Mouse (Mus musculus): ENCODE measurements at regions not wholly inside any gene's neighbourhood (a gene's known extent, or its start where the extent isn't known, plus 50 kb on each side); places are given as distances from the start of the nearest gene placed in this dataset.

DNA sequence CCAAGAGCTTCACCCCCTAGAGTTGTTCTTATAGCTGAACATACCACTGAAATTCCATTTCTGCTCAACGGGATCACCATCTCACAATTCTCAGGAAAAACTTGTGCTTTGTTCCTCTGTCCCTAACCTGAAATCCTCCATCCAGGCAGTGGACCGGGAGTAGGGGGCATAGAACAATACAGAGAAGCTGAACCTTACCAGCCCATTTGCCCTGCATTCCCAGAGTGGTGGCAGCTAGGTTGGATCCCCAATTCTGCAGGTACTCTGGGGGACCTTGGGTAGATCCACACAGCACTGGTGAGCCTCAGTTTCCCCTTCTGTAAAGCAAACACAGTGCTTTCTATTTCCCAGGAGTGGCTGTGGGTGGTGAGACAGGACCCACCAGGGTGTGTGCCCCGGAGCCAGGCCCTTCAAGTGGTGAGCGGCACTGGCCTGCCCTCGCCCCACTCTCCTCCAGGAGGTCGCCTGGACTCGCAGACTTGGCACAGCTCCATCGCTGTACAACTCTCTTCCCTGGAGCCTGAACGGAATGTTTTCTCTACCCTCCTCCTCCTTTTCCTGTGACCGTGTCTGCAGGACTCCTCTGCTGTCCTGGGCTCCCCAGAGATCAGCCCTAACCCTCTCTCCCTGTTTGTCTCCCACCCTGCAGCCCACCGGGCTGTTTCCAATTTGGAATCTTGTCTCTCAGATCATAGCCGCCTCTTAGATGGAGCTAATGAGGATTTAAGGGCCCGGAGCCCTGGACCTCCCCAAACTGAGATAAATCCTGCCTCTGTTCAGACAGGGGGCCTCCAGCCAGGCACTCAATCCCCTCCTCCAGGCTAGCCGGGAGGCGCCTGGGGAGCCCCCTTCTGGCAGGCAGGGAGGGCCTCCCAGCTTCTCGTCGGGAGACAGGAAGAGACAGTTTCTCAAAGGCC lies 52.3 kb upstream of the Cux1 start:
- H3K4me1 ChIP-seq, result peaks cover 15% of the 10 kb centered on the region
- no peaks in the 10 kb centered on the region for H3K36me3 ChIP-seq
- 0 out of 2 replicates have a peak overlapping the region, but pooled peaks have one; percentile 43 for H3K9ac ChIP-seq (replicated peaks)
- H3K27me3 ChIP-seq, result peaks cover 60% of the 10 kb centered on the region
- ATAC-seq (ENCODE audit: low FRiP score, low read depth), result no peak
- H3K27ac ChIP-seq (replicated peaks), result no peak overlapping the region
- WGBS, result 14% methylated on average over 17 of the region's 17 CpGs
- peak overlapping the region; percentile 23 for H3K4me2 ChIP-seq (replicated peaks)
- no peak overlapping the region for H3K4me3 ChIP-seq
- H3K9me3 ChIP-seq, result no peaks in the 10 kb centered on the region

DNA sequence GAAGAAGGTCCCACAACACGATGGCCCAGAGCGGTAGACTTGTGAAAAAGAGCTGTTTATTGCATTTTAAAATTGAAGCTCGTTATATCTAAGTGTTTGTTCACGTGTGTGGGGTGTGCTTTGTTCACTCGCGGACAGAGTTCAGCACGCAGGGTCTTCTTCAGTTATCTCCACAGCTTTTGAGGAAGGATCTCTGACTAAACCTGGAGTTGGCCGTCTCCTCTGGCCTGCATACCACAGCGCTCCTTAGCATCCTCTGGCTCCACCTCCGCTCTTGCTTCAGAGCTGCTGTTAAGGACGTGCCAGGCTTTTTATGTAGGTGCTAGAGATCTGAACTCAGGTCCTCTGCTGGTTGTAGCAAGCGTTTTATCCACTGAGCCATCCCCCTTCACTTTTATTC lies 52.9 kb upstream of the Cux1 start:
- peaks cover 15% of the 10 kb centered on the region for H3K4me1 ChIP-seq
- WGBS, result 26% methylated on average over 12 of the region's 12 CpGs
- H3K27ac ChIP-seq (replicated peaks), result no peak overlapping the region
- H3K36me3 ChIP-seq, result no peaks in the 10 kb centered on the region
- H3K9me3 ChIP-seq, result no peaks in the 10 kb centered on the region
- no peak for ATAC-seq (ENCODE audit: low FRiP score, low read depth)
- H3K27me3 ChIP-seq, result peaks cover 67% of the 10 kb centered on the region
- peak overlapping the region; percentile 23 for H3K4me2 ChIP-seq (replicated peaks)
- H3K4me3 ChIP-seq, result no peak overlapping the region
- H3K9ac ChIP-seq (replicated peaks), result 0 out of 2 replicates have a peak overlapping the region, but pooled peaks have one; percentile 43

DNA sequence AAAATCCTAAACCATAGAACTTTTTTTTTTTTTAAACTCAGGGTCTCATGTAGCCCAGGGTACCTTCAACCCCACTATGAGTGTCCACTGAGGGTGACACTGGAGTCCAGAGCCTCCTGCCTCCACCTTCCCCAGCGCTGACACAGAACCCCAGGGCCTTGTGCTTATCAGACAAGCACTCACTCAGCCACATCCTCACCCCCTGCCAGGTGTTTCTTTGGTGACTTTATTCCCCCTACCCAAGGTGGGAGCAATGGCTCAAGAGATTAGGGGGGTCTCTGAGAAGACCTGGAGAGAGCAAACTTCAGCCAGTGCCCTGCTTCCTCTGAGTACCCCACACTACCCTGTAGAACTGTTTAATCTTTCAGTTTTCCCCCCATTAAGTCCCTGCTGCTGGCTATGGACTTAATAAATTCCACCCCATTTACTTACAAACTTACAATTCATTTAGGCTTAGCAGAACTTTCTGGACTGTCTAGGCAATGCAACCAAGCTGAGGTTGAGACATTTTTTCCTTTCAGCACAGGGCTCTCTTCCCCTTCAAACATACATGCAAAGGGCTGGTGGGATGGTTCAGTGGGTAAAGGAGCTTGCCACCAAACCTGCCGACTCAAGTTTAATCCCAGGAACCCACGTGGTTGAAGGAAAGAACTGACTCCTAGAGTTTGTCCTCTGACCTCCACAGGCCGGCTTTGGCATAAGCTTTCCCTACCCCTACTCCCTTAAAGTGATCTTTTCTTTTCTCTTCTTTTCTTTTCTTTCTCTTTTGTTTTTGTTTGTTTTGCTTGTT lies 54.2 kb upstream of the Cux1 start:
- H3K4me2 ChIP-seq (replicated peaks), result no peak overlapping the region
- no peak overlapping the region for H3K9ac ChIP-seq (replicated peaks)
- H3K27me3 ChIP-seq, result peaks cover 68% of the 10 kb centered on the region
- H3K27ac ChIP-seq (replicated peaks), result no peak overlapping the region
- no peaks in the 10 kb centered on the region for H3K36me3 ChIP-seq
- peaks cover 15% of the 10 kb centered on the region for H3K4me1 ChIP-seq
- no peak for ATAC-seq (ENCODE audit: low FRiP score, low read depth)
- H3K9me3 ChIP-seq, result no peaks in the 10 kb centered on the region
- no peak overlapping the region for H3K4me3 ChIP-seq
- 27% methylated on average over 4 of the region's 4 CpGs for WGBS

DNA sequence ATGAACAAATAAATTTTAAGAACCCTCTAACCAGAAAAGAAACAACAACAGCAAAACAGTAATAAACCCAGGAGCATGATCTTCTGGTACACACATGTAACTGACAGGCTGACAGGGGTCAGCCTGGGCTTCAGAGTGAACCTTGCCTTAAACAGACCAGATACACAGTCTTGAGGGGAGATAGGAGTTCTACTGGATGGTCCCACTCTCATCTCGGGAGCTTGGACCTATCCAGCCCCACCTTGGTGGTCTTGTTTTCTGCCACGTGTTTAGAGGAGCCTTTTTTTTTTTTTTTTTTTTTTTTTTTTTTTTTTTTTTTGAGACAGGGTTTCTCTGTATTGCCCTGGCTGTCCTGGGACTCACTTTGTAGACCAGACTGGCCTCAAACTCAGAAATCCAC lies 54.9 kb upstream of the Cux1 start:
- 10% methylated on average over 2 of the region's 2 CpGs for WGBS
- peaks cover 67% of the 10 kb centered on the region for H3K27me3 ChIP-seq

DNA sequence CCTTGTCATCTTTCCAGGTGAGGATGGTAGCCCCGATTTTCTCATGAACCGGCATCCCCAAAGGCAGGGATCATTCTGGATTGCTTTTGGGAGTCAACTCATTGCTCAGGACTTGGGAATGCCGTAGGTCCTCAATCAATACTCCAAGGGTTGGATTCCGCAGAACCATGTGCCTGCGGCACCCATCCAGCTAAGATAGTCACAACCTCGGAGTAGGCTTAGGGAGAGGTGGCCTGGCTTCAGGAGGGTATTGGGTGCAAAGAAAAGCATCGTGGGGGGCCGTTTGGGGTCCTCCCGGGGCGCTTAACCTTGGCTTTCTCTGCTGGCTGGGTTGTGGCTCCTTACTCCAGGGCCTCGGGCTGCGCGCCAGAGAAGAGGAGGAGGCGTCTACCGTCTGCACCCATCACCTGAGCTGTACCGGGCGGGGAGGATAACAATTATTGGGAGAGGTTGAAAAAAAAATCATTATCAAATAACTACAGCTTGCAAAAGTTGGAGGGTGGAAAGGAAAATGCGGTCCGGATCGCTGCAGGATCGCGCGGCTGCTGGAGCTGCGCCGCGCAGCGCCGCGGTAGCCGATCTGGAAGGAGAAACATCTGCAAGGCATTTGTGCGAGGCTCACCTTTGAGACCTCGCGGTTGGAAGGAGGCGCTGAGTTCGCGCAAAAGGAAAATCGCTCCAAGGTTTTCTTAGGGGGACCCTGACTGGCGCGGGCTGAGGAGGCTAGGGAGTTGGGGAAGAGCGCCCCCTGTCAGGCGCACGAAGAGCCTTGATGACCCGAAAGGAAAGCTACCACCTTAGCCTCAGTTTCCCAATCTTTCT lies 55.6 kb upstream of the Cux1 start:
- H3K27ac ChIP-seq (replicated peaks), result no peak overlapping the region
- WGBS, result 4% methylated on average over 43 of the region's 43 CpGs

More for the DNA sequence above, 54.9 kb upstream of the Cux1 start:
- Histone ChIP-seq H3K27ac (replicated peaks) (no peak overlapping the region), H3K4me3 (no peak overlapping the region), H3K4me2 (replicated peaks) (no peak overlapping the region), H3K4me1 (peaks cover 15% of the 10 kb centered on the region), H3K9me3 (no peaks in the 10 kb centered on the region), H3K36me3 (no peaks in the 10 kb centered on the region), H3K9ac (replicated peaks) (no peak overlapping the region)
- ATAC-seq (ENCODE audit: low FRiP score, low read depth), result no peak

DNA sequence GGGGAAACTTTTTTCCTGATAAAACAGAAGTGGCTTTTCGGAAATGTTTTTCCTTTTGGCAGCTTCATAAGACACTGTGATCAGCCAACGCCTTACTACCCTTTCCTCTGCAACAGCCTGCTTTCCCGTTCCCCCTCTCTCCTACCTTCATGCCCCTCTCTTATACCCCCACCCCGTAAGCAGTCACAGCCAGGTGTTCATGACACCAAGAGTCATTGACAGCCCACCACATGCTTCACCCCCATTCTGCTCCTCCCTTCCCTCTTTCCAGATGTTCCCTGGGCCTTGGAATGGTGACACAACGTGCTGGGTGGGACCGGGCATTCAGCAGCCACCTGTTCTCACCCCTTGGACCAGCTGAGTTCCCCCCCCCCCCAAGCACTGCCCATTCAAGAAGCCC lies 56.5 kb upstream of the Cux1 start:
- H3K4me3 ChIP-seq, result no peak overlapping the region
- H3K27me3 ChIP-seq, result peaks cover 54% of the 10 kb centered on the region
- no peaks in the 10 kb centered on the region for H3K9me3 ChIP-seq
- peaks cover 15% of the 10 kb centered on the region for H3K4me1 ChIP-seq
- H3K4me2 ChIP-seq (replicated peaks), result no peak overlapping the region
- H3K36me3 ChIP-seq, result no peaks in the 10 kb centered on the region
- no peak overlapping the region for H3K27ac ChIP-seq (replicated peaks)
- ATAC-seq (ENCODE audit: low FRiP score, low read depth), result no peak
- WGBS, result 67% methylated on average over 6 of the region's 6 CpGs
- no peak overlapping the region for H3K9ac ChIP-seq (replicated peaks)

More for the DNA sequence above, 55.6 kb upstream of the Cux1 start:
- Histone ChIP-seq H3K36me3 (no peaks in the 10 kb centered on the region), H3K9me3 (no peaks in the 10 kb centered on the region), H3K27me3 (peaks cover 60% of the 10 kb centered on the region), H3K9ac (replicated peaks) (peak overlapping the region; percentile 39; the same call in 1 of the 2 replicates), H3K4me2 (replicated peaks) (peak overlapping the region; percentile 70), H3K4me1 (peaks cover 15% of the 10 kb centered on the region), H3K4me3 (peak overlapping the region; percentile 44)
- no peak for ATAC-seq (ENCODE audit: low FRiP score, low read depth)

DNA sequence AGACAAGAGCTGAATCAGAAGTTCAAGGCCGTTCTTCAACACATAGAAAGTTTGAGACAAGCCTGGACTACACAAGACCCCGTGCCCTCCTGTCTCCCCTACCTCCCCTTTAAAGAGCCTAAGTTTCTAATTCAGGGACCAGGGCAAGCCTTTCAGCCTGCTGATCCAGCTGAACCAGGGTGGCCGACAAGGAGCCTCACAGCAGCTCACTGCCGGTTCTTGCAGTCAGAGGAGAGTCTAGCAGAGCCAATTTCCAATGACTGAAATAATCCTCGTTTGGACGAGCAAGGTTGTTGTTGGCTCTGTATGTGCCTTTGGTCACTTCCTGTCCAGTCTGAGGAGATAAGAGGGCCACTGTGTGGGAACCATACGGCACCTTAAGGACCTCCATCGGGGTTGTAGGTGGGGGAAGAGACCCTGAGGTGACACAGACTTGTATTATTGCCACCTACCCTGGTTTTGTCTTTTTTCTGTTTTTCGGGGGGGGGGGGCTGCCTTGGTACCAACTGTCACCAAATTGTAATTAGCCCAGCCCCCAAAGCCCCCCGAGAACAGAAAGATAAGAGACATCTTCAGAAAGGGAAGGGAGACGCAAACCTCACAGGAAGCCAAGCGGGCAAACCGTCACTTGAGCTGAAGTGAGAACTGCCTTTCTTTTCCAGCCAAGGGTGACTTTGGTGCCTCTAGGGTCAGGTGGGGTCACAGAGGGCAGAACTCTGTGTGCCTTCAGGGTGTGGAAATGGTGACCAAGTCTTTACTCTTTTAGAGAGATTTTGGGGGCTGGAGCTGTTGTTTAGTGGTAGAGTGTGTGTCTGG lies 58.1 kb upstream of the Cux1 start:
- WGBS, result 70% methylated on average over 13 of the region's 13 CpGs
- peaks cover 5% of the 10 kb centered on the region for H3K4me1 ChIP-seq

DNA sequence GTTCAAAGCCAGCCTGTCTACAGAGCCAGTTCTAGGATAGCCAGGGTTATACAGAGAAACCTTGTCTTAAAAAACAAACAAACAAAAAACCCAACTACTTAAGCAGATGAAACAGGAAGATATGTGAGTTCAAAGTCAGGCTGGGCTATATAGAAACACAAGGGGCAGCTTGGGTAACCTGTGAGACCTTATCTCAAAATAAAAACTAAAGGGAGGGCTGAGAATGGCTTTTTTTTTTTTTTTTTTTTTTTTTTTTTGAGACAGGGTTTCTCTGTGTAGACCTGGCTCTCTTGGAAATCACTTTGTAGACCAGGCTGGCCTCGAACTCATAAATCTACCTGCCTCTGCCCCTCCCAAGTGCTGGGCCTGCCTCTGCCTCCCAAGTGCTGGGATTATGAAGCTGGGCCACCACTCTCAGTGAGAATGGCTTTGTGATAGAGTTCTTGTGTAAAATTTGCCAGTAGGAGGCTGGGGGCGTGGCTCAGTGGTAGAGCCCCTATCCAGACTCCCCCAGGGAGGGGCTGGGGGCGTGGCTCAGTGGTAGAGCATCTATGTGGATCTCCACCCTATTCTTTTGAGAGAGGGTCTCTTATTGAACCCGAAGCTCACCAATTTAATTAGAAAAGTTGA lies 59.0 kb upstream of the Cux1 start:
- Histone ChIP-seq H3K4me3 (no peak overlapping the region), H3K9ac (replicated peaks) (no peak overlapping the region), H3K4me2 (replicated peaks) (no peak overlapping the region), H3K27me3 (peaks cover 30% of the 10 kb centered on the region), H3K4me1 (peaks cover 5% of the 10 kb centered on the region; the same call in 1 of the 2 replicates), H3K9me3 (no peaks in the 10 kb centered on the region), H3K36me3 (no peaks in the 10 kb centered on the region), H3K27ac (replicated peaks) (no peak overlapping the region)
- 42% methylated on average over 4 of the region's 4 CpGs for WGBS
- ATAC-seq (ENCODE audit: low FRiP score, low read depth), result no peak

More for the DNA sequence above, 58.1 kb upstream of the Cux1 start:
- no peak overlapping the region for H3K27ac ChIP-seq (replicated peaks)
- H3K27me3 ChIP-seq, result peaks cover 38% of the 10 kb centered on the region
- H3K9me3 ChIP-seq, result no peaks in the 10 kb centered on the region
- ATAC-seq (ENCODE audit: low FRiP score, low read depth), result no peak
- no peaks in the 10 kb centered on the region for H3K36me3 ChIP-seq
- no peak overlapping the region for H3K9ac ChIP-seq (replicated peaks)
- no peak overlapping the region for H3K4me3 ChIP-seq
- H3K4me2 ChIP-seq (replicated peaks), result no peak overlapping the region

- Histone ChIP-seq H3K4me1 (peaks cover 5% of the 10 kb centered on the region; the same call in 1 of the 2 replicates), H3K4me3 (no peak overlapping the region), H3K4me2 (replicated peaks) (no peak overlapping the region), H3K27me3 (peaks cover 24% of the 10 kb centered on the region), H3K9ac (replicated peaks) (no peak overlapping the region), H3K9me3 (no peaks in the 10 kb centered on the region), H3K27ac (replicated peaks) (no peak overlapping the region), H3K36me3 (no peaks in the 10 kb centered on the region)
- 82% methylated on average over 2 of the region's 2 CpGs for WGBS
- ATAC-seq (ENCODE audit: low FRiP score, low read depth), result no peak
Measured at GRCm38 (mm10) chr5:136626891-136627290, 59.6 kb upstream of the Cux1 start.

GRCm38 (mm10) chr5:136627671-136628292 lies 60.5 kb upstream of the Cux1 start:
- 76% methylated on average over 11 of the region's 11 CpGs for WGBS
- no peak overlapping the region for H3K27ac ChIP-seq (replicated peaks)
- no peaks in the 10 kb centered on the region for H3K9me3 ChIP-seq
- no peak overlapping the region for H3K9ac ChIP-seq (replicated peaks)
- no peak for ATAC-seq (ENCODE audit: low FRiP score, low read depth)
- no peak overlapping the region for H3K4me3 ChIP-seq
- H3K36me3 ChIP-seq, result no peaks in the 10 kb centered on the region
- no peak overlapping the region for H3K4me2 ChIP-seq (replicated peaks)
- H3K4me1 ChIP-seq, result peaks cover 2% of the 10 kb centered on the region; the same call in 1 of the 2 replicates
- H3K27me3 ChIP-seq, result peaks cover 19% of the 10 kb centered on the region
